Mouse (Mus musculus) heart, embryonic 13.5 days (tissue): ENCODE measurements around the gene Shisal1. TPM values are rescaled to one million over a fixed set of nuclear protein-coding genes. Genes with fewer than 3 reads are reported as not detected.

ENCODE experiments used
- ATAC-seq: fragments of 200-750 bp; cut with Nextera tagmentation; 2 replicates; pipeline ENCODE4 v1.8.0; 2017; ENCODE audit warnings: moderate TSS enrichment; ENCODE audit not compliant: insufficient number of reproducible peaks, low FRiP score, low TSS enrichment; ENCODE audit errors: extremely low read depth
- H3K27ac ChIP-seq: fragments of 300-500 bp; sonication (generic); replicated peaks from 2 replicates; pipeline ENCODE4 v1.5.1; 2015; ENCODE audit warnings: moderate library complexity, mild to moderate bottlenecking, inconsistent platforms
- H3K27me3 ChIP-seq: fragments of 300-500 bp; sonication (generic); replicated peaks from 2 replicates; pipeline ENCODE4 v1.6.1; 2015; ENCODE audit warnings: mild to moderate bottlenecking, inconsistent platforms
- H3K36me3 ChIP-seq: fragments of 300-500 bp; sonication (generic); 2 replicates; pipeline ENCODE4 v1.6.1; 2015; ENCODE audit warnings: mild to moderate bottlenecking, inconsistent platforms
- H3K4me1 ChIP-seq: fragments of 300-500 bp; sonication (generic); 2 replicates; pipeline ENCODE4 v1.6.1; 2015; ENCODE audit warnings: inconsistent platforms
- H3K4me2 ChIP-seq: fragments of 300-500 bp; sonication (generic); 2 replicates; pipeline ENCODE4 v1.6.1; 2015; ENCODE audit warnings: inconsistent platforms, mild to moderate bottlenecking, moderate library complexity
- H3K4me3 ChIP-seq: fragments of 300-500 bp; sonication (generic); 2 replicates; pipeline ENCODE4 v1.5.1; 2015; ENCODE audit warnings: moderate library complexity, mild to moderate bottlenecking, inconsistent platforms
- H3K9ac ChIP-seq: fragments of 300-500 bp; sonication (generic); 2 replicates; pipeline ENCODE4 v1.6.1; 2015; ENCODE audit warnings: inconsistent platforms, mild to moderate bottlenecking, moderate library complexity
- H3K9me3 ChIP-seq: fragments of 300-500 bp; sonication (generic); 2 replicates; pipeline ENCODE4 v1.6.1; 2016; ENCODE audit warnings: inconsistent platforms
- WGBS: fragments of 180-500 bp; shearing (Covaris S2); methylation state at CpG from one replicate; pipeline ENCODE4 v1.1.7; 2015; ENCODE audit warnings: mixed read lengths; 5-methylcytosine and 5-hydroxymethylcytosine counted together
- polyA plus RNA-seq: library from polyadenylated mRNA; unstranded; fragments of >200 nt; fragmentation: Nextera tagmentation; extraction: Ambion mirVana; gene quantifications from 2 replicates; pipeline ENCODE4 v1.2.1, GENCODE M21; 2015

Shisal1 gene
- polyA plus RNA-seq, 1 experiment from 2014 or later: 0.60 TPM

DNA sequence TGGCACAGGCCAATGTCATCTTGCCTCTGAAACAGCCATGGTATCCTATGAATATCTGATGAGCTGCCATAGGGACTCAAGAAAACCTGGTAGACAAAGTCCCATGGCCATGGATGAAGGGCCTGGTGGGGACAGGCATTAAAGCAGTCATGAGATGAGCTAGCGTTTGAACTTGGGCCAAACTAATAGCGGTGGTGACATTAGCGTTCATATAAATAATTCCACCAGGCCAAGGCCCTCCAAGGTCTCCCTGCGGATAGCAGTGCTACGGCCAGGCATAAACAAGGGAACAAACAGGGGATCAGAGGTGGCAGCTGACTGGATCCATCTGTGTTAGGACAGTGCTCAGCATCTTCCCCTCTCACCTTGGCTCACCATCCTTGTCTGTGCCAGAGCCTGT lies 21.2 kb downstream of the Shisal1 start:
- Histone ChIP-seq H3K36me3 (no peaks in the 10 kb centered on the region), H3K4me2 (no peak overlapping the region), H3K4me1 (peaks cover 19% of the 10 kb centered on the region), H3K9ac (no peak overlapping the region), H3K9me3 (no peaks in the 10 kb centered on the region), H3K27me3 (peaks cover 28% of the 10 kb centered on the region), H3K27ac (no peak overlapping the region), H3K4me3 (no peak overlapping the region)
- no peak for ATAC-seq
- 85% methylated on average over 5 of the region's 5 CpGs for WGBS

DNA sequence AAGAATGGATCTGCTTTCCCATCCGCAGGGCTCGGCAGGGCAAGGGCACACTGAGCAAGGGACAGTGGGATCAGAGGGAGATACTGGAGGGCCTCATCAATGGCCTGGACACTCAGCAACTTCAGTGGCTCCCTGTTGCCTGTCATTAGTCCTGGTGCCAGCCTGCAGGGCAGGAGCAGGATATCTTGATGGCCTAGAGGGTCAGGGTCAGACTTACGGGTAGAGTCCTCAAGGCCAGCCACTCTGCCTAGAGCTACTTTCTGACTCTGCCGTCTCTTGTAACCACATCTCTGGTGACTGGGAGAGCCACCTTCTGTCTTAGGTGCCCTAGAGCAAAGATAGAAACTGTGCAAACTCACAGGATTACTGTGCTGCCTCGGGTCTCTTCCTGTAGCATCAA lies 23.1 kb downstream of the Shisal1 start:
- Histone ChIP-seq H3K4me2 (no peak overlapping the region), H3K27ac (no peak overlapping the region), H3K4me3 (no peak overlapping the region), H3K4me1 (peaks cover 13% of the 10 kb centered on the region), H3K9me3 (no peaks in the 10 kb centered on the region), H3K27me3 (peaks cover 47% of the 10 kb centered on the region), H3K36me3 (no peaks in the 10 kb centered on the region), H3K9ac (no peak overlapping the region)
- no peak for ATAC-seq
- WGBS: 58% methylated on average over 5 of the region's 5 CpGs

DNA sequence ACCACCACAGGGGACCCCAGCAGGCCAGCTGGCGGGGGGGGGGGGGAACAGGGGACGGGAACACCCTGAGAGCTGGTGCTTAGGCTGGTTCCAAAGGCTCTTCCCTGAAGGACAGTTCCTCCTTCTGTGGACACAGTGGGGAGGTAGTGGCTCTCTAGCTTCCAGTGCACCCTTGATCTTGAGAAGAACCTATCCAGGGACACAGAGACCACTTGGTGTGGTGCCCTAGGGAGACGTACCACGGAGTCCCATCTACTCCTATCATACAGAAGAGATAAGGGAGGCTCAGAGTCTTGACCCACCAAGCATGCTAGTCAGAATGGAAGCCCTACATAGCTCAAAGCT lies 28.7 kb downstream of the Shisal1 start:
- no peak for ATAC-seq
- Histone ChIP-seq H3K9ac (no peak overlapping the region), H3K4me2 (no peak overlapping the region), H3K36me3 (no peaks in the 10 kb centered on the region), H3K4me1 (peaks cover 11% of the 10 kb centered on the region), H3K9me3 (no peaks in the 10 kb centered on the region), H3K27me3 (peaks cover 53% of the 10 kb centered on the region), H3K27ac (no peak overlapping the region), H3K4me3 (no peak overlapping the region)
- WGBS: 32% methylated on average over 4 of the region's 4 CpGs

DNA sequence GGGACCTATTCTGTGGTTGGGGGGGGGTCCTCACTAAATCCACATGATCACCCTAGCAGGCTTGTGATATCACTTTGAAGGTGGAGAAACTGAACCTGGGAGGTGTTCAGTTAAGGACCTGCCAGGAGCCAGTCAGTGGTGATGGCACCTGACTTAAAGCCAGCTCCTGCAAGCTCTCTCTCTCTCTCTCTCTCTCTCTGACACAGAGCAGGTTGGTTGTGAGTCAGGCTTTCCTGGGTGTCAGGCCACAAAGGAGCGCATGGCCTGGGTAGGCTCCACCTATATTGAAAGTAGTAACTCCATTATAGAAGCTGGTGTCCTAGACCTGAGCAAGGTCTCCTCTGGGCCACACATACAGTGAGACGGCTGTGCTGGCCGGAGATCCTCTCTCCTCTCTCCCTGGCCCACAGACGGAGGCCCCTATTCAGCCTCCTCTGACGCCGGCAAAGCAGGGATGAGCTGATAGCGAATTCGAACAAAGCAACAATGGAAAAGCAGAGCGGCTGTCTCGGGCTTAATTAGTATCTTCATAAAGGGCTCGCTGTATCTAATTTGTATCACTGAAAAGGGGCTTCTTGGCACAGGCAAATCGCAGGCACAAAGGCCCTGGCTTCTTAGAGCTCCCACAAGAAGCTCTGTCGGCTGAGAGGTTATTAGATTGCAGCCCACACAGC lies 29.2 kb downstream of the Shisal1 start:
- WGBS: 33% methylated on average over 13 of the region's 13 CpGs
- H3K4me2 ChIP-seq: no peak overlapping the region
- H3K4me3 ChIP-seq: no peak overlapping the region
- peaks cover 50% of the 10 kb centered on the region for H3K27me3 ChIP-seq
- H3K9me3 ChIP-seq: no peaks in the 10 kb centered on the region
- H3K9ac ChIP-seq: no peak overlapping the region
- H3K4me1 ChIP-seq: peaks cover 9% of the 10 kb centered on the region
- H3K36me3 ChIP-seq: no peaks in the 10 kb centered on the region
- H3K27ac ChIP-seq: no peak overlapping the region
- no peak for ATAC-seq

DNA sequence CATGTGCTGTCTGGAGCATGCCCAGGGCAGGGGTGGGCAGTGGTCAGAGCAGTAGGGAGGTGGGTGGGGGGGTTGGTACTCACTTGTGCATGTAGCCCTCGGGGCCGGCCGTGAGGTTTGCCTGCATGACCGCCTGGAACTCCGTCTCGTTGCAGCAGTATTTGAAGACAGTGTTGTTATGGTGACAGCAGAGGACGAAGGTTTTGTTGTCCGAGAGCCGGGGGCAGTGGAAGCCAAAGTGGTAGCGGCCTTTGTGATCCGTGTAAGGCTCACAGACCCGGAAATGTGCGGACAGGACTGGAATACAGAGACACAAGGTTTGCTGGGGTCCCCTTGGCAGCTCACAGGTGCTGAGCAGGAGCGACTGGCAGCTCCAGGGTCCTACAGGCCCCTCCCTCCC lies 29.9 kb downstream of the Shisal1 start:
- H3K27me3 ChIP-seq: peaks cover 44% of the 10 kb centered on the region
- H3K4me1 ChIP-seq: peaks cover 14% of the 10 kb centered on the region
- H3K4me3 ChIP-seq: no peak overlapping the region
- WGBS: 73% methylated on average over 14 of the region's 14 CpGs
- no peaks in the 10 kb centered on the region for H3K36me3 ChIP-seq
- H3K9me3 ChIP-seq: no peaks in the 10 kb centered on the region
- no peak overlapping the region for H3K27ac ChIP-seq
- no peak overlapping the region for H3K9ac ChIP-seq
- no peak overlapping the region for H3K4me2 ChIP-seq
- ATAC-seq: no peak

DNA sequence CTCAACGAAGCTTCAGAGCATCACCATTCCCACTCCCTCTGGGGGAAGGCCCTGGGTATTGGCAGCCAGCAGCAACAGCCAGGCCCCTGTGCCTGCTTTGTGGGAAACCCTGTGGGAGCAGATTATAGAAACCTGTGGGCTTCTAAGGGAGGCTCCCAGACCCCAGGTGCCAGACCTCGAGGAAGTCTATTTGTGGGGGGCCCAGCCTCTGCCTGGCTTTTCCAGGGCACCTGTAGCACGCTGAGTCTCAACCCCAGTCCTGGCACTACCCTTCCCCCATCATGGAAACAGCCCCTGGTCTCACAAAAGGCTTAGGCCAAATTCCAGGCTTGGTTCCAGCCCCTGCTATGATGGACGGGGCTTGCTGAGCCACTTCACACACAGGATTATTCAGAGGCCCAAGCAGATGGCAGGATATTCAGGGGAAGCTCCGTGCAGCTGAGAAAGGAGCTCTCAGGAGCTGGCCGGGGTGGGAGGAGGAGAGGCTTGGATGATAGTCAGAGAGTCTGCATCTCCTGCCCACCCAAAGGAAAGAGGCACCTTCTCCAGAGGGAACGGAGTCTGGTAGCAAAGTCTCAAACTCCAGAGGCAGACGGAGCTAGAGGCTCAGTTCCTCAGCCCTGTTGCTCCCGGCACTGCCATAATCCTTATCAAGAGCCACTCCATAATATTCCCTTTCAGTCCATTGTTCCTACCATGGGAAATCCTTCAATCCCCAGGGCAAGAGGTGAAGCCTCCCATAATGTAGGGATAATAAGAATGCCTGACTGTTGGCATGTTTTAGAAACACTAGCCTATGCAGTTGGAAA lies 32.7 kb downstream of the Shisal1 start:
- Histone ChIP-seq H3K27me3 (peaks cover 17% of the 10 kb centered on the region), H3K27ac (no peak overlapping the region), H3K4me3 (no peak overlapping the region), H3K9me3 (no peaks in the 10 kb centered on the region), H3K36me3 (no peaks in the 10 kb centered on the region), H3K4me1 (peaks cover 14% of the 10 kb centered on the region), H3K9ac (no peak overlapping the region), H3K4me2 (no peak overlapping the region)
- WGBS: 26% methylated on average over 9 of the region's 9 CpGs
- no peak for ATAC-seq

DNA sequence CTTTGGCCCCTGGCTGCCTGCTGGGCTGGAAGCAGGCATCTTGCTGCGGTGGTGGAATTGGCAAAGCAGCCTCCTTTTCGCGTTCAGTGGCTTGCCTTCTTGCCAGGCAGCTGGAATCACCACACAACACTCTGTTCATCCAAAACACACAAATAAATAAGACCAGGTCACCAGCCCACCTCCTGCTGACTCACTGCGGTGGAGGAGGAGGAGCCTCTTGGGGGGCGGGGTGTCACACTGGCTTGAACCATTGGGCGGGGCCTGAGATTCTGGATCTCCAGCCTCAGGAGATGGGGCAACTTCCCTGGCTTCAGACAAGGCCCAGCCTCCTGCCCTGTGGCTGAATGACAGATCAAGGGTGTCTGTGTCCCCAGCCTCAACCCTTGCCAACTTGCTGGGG lies 34.5 kb downstream of the Shisal1 start:
- Histone ChIP-seq H3K27me3 (peaks cover 16% of the 10 kb centered on the region), H3K27ac (no peak overlapping the region)
- ATAC-seq: no peak

DNA sequence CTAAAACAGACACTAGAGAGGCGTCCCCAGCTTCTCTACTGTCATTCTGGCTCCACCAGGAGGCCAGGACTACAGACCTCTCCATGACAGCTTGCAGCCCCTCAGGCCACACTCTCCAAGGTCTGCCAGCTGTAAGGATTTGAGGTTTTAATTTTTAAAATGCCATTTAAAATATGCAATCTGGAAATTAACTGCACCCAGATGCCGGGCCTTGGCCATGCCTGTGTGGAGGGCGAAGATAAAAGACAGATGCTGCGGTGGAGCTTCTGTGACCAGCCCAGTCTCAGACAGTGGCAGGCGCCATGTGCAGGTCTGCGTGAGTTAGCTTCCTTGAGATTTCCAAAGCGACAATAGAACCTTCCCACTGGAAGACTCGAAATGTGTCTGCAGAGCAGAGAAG lies 36.8 kb downstream of the Shisal1 start:
- no peaks in the 10 kb centered on the region for H3K36me3 ChIP-seq
- no peak overlapping the region for H3K9ac ChIP-seq
- H3K4me2 ChIP-seq: no peak overlapping the region
- no peaks in the 10 kb centered on the region for H3K9me3 ChIP-seq
- 63% methylated on average over 8 of the region's 8 CpGs for WGBS
- H3K4me1 ChIP-seq: peaks cover 14% of the 10 kb centered on the region
- H3K27me3 ChIP-seq: peaks cover 19% of the 10 kb centered on the region
- no peak for ATAC-seq
- H3K27ac ChIP-seq: no peak overlapping the region
- H3K4me3 ChIP-seq: no peak overlapping the region

More for the DNA sequence above, 34.5 kb downstream of the Shisal1 start:
- Histone ChIP-seq H3K4me3 (no peak overlapping the region), H3K4me1 (peaks cover 14% of the 10 kb centered on the region), H3K36me3 (no peaks in the 10 kb centered on the region), H3K4me2 (no peak overlapping the region), H3K9me3 (no peaks in the 10 kb centered on the region), H3K9ac (no peak overlapping the region)
- 16% methylated on average over 6 of the region's 6 CpGs for WGBS

DNA sequence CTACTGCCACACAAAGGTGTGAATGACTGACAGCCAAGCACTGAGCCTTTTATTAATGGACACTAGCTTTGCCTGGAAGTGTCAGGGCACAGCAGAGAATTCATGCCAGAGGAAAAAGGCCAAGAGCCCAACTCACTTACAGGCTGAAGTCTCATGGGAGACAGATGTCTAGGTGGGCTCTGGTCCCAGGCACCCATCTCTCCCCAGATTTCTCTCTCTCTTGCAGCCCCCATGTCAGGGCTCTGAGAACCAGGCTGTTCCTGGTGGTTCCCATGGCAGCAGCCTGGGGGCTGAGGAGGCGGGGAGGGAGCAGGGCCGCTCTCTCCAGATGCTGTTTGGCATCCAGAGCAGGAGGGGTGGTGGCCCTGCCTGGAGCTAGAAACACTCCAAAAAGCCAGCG lies 38.3 kb downstream of the Shisal1 start:
- Histone ChIP-seq H3K36me3 (no peaks in the 10 kb centered on the region), H3K27ac (no peak overlapping the region), H3K4me1 (peaks cover 5% of the 10 kb centered on the region; the same call in 1 of the 2 replicates), H3K9ac (no peak overlapping the region), H3K4me2 (no peak overlapping the region), H3K27me3 (peaks cover 19% of the 10 kb centered on the region), H3K9me3 (no peaks in the 10 kb centered on the region), H3K4me3 (no peak overlapping the region)
- ATAC-seq: no peak
- WGBS: 53% methylated on average over 3 of the region's 3 CpGs

DNA sequence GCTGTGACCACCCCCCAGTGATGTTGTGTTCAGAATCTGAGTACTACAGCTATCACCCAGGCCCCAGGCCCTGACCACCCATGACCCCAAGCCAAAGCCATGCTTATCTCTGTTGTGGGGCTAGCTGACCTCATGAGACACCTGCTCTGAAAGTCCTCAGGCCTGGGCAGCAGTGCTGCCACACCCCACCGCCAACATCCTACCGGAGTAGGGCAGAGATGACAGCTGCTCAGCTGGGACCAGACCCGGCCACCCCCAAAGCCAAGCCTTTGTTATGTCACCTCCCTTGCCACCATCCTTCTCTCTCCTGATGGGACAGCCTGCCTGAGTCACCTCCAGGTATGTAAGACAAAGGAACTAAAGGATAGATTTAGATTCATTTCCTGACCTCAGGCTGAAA lies 41.1 kb downstream of the Shisal1 start:
- H3K4me3 ChIP-seq: no peak overlapping the region
- H3K4me2 ChIP-seq: no peak overlapping the region
- no peak overlapping the region for H3K9ac ChIP-seq
- no peak; the same call in 1 of the 2 replicates for ATAC-seq
- H3K9me3 ChIP-seq: no peaks in the 10 kb centered on the region
- H3K27me3 ChIP-seq: peaks cover 41% of the 10 kb centered on the region
- H3K4me1 ChIP-seq: no peaks in the 10 kb centered on the region
- 79% methylated on average over 3 of the region's 3 CpGs for WGBS
- no peak overlapping the region for H3K27ac ChIP-seq
- no peaks in the 10 kb centered on the region for H3K36me3 ChIP-seq

DNA sequence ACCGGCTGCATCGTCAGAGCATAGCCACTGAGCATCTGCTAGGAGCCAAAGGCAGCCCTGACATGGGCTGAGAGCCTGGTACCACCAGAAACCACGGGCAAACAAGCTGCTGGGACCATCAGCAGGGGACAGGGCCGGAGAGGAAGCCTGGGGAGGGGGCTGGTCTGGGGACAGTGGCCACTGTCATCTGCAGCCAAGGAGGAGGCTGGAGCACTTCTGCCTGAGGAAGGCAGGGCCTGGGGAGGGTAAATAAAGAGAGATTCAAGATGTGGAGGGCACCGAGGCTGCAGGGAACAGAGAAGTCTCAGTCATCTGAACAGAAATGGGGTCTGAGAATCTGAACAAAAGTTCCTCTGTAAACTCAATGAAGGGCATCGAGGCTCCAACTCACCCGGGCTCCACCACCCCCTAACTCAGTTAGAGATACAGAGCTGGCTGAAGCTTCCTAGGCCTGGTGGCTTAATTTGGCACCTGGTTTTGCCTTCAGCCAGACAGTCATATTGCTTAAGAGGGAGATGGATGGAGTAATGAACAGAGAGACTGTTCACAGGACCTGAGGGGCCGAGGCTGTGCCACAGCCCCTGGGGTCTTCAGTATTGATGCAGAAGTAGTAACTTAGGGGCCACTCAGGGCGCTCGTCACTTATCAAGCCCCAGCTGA lies 43.3 kb downstream of the Shisal1 start:
- Histone ChIP-seq H3K36me3 (no peaks in the 10 kb centered on the region), H3K9me3 (no peaks in the 10 kb centered on the region), H3K4me1 (no peaks in the 10 kb centered on the region), H3K4me2 (no peak overlapping the region), H3K9ac (no peak overlapping the region), H3K4me3 (no peak overlapping the region), H3K27ac (no peak overlapping the region), H3K27me3 (peaks cover 41% of the 10 kb centered on the region)
- WGBS: 61% methylated on average over 10 of the region's 10 CpGs
- ATAC-seq: no peak
